Mouse (Mus musculus): ENCODE results near the gene Whrn. TPM values are rescaled to one million over a fixed set of nuclear protein-coding genes. Genes with fewer than 3 reads are reported as not detected.

Whrn gene
- polyA plus RNA-seq, 1 experiment from 2014 or later: 1.1 TPM

DNA sequence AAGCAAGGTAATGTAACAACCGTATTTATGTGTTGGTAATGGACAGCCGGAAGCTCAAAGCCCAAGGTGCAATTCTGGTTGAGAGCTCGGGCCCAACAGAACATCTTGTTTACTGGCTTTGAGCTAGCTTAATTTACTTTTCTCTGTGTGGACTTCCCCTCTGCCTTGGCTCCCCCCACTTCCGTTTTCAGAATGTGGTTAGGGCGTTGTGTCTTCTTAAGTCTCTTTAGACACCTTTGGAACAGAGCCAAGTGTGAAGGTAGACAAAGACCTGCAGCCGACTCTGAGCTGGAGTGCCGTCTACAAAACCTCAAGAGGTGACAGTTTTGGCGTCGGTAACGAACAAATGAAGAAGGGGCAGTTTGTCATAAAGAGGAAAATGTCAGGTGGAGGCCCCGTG, 110.0 kb downstream of the Whrn start:
- Histone ChIP-seq H3K4me2 (no peak overlapping the region), H3K27me3 (replicated peaks) (no peaks in the 10 kb centered on the region), H3K9ac (no peak overlapping the region), H3K4me3 (no peak overlapping the region), H3K27ac (0 out of 2 replicates have a peak overlapping the region, but pooled peaks have one; percentile 12), H3K36me3 (peaks cover 40% of the 10 kb centered on the region), H3K9me3 (replicated peaks) (no peaks in the 10 kb centered on the region), H3K4me1 (peaks cover 64% of the 10 kb centered on the region)
- ATAC-seq: no peak
- WGBS (ENCODE audit: insufficient replicate concordance): 43% methylated on average over 11 of the region's 11 CpGs

DNA sequence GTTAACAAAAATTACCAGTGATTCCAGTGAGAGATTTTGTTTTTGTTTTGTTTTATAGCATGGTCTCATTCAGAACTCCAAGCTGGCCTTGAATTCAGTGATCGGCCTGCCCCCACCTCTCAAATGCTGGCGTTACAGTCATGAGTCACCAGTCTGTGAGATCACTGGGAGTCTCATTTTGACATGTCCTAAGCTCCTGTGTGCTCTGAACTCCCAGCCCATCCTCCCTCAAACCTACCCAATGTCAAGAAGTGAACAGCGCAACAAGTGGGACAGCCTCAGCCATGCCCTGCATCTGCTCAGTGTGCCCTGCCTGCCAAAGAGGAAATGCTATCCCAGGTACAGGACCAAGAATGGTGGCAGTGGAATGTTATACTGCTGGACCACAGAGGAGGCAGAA, 110.5 kb downstream of the Whrn start:
- Histone ChIP-seq H3K4me2 (no peak overlapping the region), H3K36me3 (peaks cover 46% of the 10 kb centered on the region), H3K27me3 (replicated peaks) (no peaks in the 10 kb centered on the region), H3K4me1 (peaks cover 59% of the 10 kb centered on the region), H3K9me3 (replicated peaks) (no peaks in the 10 kb centered on the region), H3K27ac (0 out of 2 replicates have a peak overlapping the region, but pooled peaks have one; percentile 12), H3K4me3 (no peak overlapping the region), H3K9ac (no peak overlapping the region)
- ATAC-seq: no peak
- 84% methylated on average over 3 of the region's 3 CpGs for WGBS (ENCODE audit: insufficient replicate concordance)

DNA sequence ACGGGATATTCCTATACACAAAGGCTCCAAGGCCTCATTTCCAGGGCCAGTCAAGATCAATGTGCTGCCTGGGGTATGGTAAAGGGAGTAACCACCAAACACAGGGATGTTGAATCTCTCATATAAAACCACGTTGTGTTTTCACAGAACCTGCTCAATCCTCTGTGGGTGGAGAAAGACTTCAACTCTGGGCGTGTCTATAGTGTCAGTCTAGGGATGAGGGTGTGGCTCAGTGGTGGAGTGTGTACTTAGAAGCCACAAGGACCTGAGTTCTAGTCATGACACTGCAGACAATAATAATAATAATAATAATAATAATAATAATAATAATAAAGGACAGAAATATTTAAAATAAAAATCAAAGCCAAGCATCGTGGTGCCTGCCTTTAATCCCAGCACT, 111.5 kb downstream of the Whrn start:
- H3K4me2 ChIP-seq: no peak overlapping the region
- 85% methylated on average over 4 of the region's 4 CpGs for WGBS (ENCODE audit: insufficient replicate concordance)
- H3K27me3 ChIP-seq (replicated peaks): no peaks in the 10 kb centered on the region
- no peak overlapping the region for H3K9ac ChIP-seq
- no peaks in the 10 kb centered on the region for H3K9me3 ChIP-seq (replicated peaks)
- H3K27ac ChIP-seq: peak overlapping the region; percentile 83
- H3K36me3 ChIP-seq: peaks cover 56% of the 10 kb centered on the region
- no peak overlapping the region for H3K4me3 ChIP-seq
- peaks cover 49% of the 10 kb centered on the region for H3K4me1 ChIP-seq
- ATAC-seq: peak; percentile 65

DNA sequence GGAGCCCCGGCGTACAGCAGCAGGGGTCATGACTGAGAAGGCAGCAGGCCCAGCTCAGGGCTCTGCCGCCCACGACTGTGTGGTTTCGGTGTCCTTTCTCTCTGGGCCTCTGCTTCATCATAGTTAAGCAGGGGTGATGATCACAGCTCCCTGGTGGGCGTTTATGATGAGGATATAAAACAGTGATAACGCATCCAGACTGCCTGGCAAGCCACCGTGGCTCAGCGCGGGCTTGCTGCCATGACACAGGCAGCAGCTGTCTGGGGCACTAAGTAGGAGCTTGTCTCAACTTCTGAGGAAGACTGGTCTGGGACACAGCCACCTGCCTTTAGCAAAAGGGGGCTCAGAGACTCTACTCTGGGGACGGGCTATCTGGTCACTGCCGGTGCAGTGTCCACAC, 112.3 kb downstream of the Whrn start:
- no peaks in the 10 kb centered on the region for H3K9me3 ChIP-seq (replicated peaks)
- H3K9ac ChIP-seq: peak overlapping the region; percentile 29; the same call in 1 of the 2 replicates
- peak overlapping the region; percentile 83 for H3K27ac ChIP-seq
- H3K4me2 ChIP-seq: peak overlapping the region; percentile 49
- H3K4me1 ChIP-seq: peaks cover 43% of the 10 kb centered on the region
- no peaks in the 10 kb centered on the region for H3K27me3 ChIP-seq (replicated peaks)
- H3K4me3 ChIP-seq: no peak overlapping the region
- WGBS (ENCODE audit: insufficient replicate concordance): 70% methylated on average over 12 of the region's 12 CpGs
- H3K36me3 ChIP-seq: peaks cover 64% of the 10 kb centered on the region
- peak; percentile 34 for ATAC-seq

DNA sequence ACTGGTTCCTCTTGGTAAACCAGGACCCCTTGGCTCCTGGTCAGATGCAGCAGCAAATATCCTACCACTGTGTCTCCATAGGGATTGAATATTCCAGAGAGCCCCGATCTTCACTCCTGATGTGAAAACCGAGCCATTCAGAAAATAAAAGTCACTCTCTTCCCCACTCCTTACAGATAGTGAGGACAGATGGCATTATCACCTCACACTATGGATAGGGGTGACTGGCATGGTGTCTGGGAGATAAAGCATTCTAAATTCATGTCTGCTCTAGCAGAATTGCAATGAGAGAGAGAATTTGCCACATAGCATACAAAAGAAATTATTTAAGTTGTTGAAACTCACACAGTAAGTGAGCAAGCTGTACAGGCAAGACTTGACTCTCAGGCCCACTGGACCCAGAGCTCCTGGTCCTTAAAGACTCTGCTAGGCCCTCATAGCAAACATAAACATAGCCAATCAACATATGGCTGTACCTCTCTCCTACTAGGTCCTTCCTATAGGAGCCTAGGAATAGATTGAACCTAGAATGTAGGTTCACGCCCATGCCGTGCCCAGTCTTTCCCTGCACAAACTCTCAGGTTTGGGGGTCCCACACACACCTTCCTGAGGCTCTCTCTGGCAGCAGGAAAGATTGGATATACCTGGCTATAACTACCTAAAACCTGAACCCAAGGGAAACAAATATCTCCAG, 113.0 kb downstream of the Whrn start:
- peak overlapping the region; percentile 49 for H3K4me2 ChIP-seq
- H3K36me3 ChIP-seq: peaks cover 66% of the 10 kb centered on the region
- no peaks in the 10 kb centered on the region for H3K27me3 ChIP-seq (replicated peaks)
- peak; percentile 85 for ATAC-seq
- peaks cover 43% of the 10 kb centered on the region for H3K4me1 ChIP-seq
- H3K9ac ChIP-seq: peak overlapping the region; percentile 47; the same call in 1 of the 2 replicates
- WGBS (ENCODE audit: insufficient replicate concordance): 44% methylated on average over 4 of the region's 4 CpGs
- H3K27ac ChIP-seq: peak overlapping the region; percentile 83
- no peak overlapping the region for H3K4me3 ChIP-seq
- H3K9me3 ChIP-seq (replicated peaks): no peaks in the 10 kb centered on the region

DNA sequence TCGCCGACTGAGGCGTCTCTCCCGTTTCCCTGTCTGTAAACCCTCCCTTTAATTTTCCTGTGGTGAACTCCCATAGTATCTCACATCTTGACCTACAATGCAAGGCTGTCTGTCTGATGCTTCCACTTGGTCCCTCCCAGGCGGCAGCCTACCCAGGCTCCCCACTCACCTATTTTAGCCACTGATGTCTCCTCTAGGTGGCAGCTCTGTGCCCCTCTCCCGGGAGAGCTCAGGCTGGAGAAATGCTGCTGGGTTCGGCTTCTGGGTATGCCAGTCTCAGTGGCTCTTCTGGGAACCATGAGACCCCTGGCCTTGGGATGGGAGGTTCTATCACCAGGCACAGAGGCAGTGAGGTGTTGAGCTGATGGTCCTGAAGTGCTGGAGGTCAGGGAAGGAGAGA, 118.3 kb downstream of the Whrn start:
- Histone ChIP-seq H3K4me3 (no peak overlapping the region), H3K27me3 (replicated peaks) (no peaks in the 10 kb centered on the region), H3K4me1 (peaks cover 50% of the 10 kb centered on the region), H3K36me3 (peaks cover 86% of the 10 kb centered on the region), H3K27ac (no peak overlapping the region), H3K4me2 (no peak overlapping the region), H3K9me3 (replicated peaks) (no peaks in the 10 kb centered on the region), H3K9ac (no peak overlapping the region; the same call in 1 of the 2 replicates)
- ATAC-seq: no peak
- WGBS (ENCODE audit: insufficient replicate concordance): 70% methylated on average over 7 of the region's 7 CpGs

DNA sequence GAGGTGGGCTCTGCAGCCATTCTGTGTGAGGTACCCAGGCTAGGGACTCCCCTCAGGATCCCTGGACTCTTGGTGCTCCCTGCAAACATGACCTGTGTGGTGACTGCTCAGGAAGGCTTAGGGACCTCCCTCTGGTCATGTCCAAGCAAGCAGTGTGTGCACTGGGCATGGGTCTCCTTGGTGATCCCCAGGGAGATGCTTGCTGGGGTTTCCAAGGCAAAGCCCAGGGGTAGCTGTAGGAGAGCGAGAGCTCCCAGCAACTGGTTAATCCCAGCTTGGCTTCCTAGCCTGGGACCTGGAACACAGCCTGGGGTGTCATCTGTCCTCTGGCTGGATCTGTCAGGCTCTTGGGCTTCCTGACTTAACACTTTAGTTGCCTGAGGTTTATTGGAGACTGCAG, 120.4 kb downstream of the Whrn start:
- peaks cover 79% of the 10 kb centered on the region for H3K36me3 ChIP-seq
- WGBS (ENCODE audit: insufficient replicate concordance): 100% methylated on average over 1 of the region's 1 CpGs
- H3K4me3 ChIP-seq: no peak overlapping the region
- H3K27ac ChIP-seq: peak overlapping the region; percentile 98
- H3K4me1 ChIP-seq: peaks cover 51% of the 10 kb centered on the region
- no peaks in the 10 kb centered on the region for H3K27me3 ChIP-seq (replicated peaks)
- no peak for ATAC-seq
- peak overlapping the region; percentile 59 for H3K4me2 ChIP-seq
- H3K9ac ChIP-seq: peak overlapping the region; percentile 47
- no peaks in the 10 kb centered on the region for H3K9me3 ChIP-seq (replicated peaks)

DNA sequence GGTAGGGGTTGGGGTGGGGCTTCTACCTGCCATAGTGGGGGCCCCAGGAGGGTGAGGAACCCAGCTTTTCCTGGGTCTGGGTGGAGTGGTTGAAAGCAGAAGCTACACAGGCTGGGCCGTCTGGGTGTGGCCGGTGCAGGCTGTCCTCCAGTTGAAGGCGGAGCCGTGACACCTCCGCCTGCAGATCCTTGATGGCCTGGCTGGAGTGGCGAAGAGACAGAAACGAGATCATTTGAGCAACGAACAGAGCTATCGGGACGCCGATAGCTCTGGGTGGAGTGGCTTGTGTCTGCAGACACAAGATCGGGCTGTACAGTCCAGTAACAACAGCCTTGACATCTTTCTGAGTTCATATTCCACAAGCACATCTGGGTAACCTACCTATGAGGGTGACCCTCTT, 121.5 kb downstream of the Whrn start:
- Histone ChIP-seq H3K27ac (peak overlapping the region; percentile 98), H3K36me3 (peaks cover 79% of the 10 kb centered on the region), H3K27me3 (replicated peaks) (no peaks in the 10 kb centered on the region), H3K4me1 (peaks cover 51% of the 10 kb centered on the region), H3K9me3 (replicated peaks) (no peaks in the 10 kb centered on the region), H3K4me2 (peak overlapping the region; percentile 59), H3K4me3 (0 out of 2 replicates have a peak overlapping the region, but pooled peaks have one; percentile 9), H3K9ac (peak overlapping the region; percentile 55)
- ATAC-seq: peak; percentile 92
- WGBS (ENCODE audit: insufficient replicate concordance): 21% methylated on average over 12 of the region's 12 CpGs

DNA sequence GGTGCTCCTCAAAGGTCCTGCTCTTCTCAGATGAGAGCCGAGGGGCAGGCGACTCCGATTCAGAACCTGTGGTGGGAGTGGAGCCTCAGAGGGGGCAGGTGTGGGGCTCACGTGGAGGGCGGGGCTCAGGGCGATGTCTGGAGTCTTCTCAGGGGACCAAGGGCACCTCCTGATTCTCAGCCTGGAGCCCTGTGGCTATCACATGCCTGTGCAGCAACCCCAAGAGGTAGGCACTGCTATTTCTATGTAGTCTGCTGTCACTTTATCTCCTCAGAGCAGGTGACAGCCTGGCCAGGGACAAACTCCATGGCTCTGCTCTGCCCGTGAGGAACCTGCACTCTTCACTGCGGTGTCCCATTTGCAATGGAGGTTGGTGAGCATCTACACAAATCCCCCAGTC, 122.4 kb downstream of the Whrn start:
- peak; percentile 72 for ATAC-seq
- peak overlapping the region; percentile 98 for H3K27ac ChIP-seq
- no peaks in the 10 kb centered on the region for H3K9me3 ChIP-seq (replicated peaks)
- H3K4me1 ChIP-seq: peaks cover 51% of the 10 kb centered on the region
- no peak overlapping the region for H3K4me3 ChIP-seq
- peaks cover 76% of the 10 kb centered on the region for H3K36me3 ChIP-seq
- peak overlapping the region; percentile 59 for H3K4me2 ChIP-seq
- H3K9ac ChIP-seq: peak overlapping the region; percentile 55
- no peaks in the 10 kb centered on the region for H3K27me3 ChIP-seq (replicated peaks)
- 63% methylated on average over 8 of the region's 8 CpGs for WGBS (ENCODE audit: insufficient replicate concordance)

DNA sequence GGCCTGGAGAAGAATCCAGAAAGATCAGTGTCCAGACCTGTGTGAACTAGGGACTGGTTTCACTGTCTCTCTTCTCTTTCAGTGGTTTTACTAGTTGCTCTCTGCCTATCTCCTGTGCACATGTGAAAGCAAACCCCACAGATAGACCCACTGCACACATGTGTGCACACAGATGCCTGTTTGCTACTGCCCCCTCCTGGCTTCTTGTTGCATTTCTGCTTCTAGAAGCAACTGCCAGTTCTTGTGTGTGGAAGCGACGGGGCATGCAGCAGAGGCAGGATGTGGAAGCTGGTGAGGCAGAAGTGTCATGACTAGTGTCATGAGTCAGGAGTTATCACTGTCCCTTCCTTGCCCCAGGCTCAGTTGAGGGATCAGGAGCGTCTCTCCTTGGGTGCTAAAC, 123.9 kb downstream of the Whrn start:
- H3K4me2 ChIP-seq: no peak overlapping the region
- no peaks in the 10 kb centered on the region for H3K27me3 ChIP-seq (replicated peaks)
- 38% methylated on average over 3 of the region's 3 CpGs for WGBS (ENCODE audit: insufficient replicate concordance)
- H3K27ac ChIP-seq: peak overlapping the region; percentile 39; the same call in 1 of the 2 replicates
- H3K9ac ChIP-seq: no peak overlapping the region
- no peak overlapping the region for H3K4me3 ChIP-seq
- H3K4me1 ChIP-seq: peaks cover 51% of the 10 kb centered on the region
- no peaks in the 10 kb centered on the region for H3K9me3 ChIP-seq (replicated peaks)
- H3K36me3 ChIP-seq: peaks cover 68% of the 10 kb centered on the region
- ATAC-seq: no peak

DNA sequence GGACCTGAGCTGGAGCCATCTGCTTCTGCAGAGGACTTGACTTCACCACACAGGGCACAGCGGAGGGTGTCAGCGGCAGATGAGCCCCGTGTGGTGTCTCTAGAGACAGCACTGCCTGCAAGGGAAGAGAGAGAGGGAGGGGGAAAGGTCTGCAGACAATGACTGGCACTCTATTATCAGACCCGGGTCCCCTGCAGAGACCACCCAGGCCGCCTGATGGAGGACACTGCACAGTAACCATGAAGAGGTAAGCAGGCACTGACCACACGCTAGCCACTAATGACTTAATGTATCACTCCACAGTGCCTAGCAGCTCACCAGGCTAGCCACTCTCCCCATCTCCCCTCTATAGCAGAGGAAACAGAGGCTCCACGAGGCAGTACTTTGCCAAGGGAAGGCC, 124.9 kb downstream of the Whrn start:
- Histone ChIP-seq H3K9ac (no peak overlapping the region), H3K27me3 (replicated peaks) (no peaks in the 10 kb centered on the region), H3K4me3 (no peak overlapping the region), H3K4me2 (no peak overlapping the region), H3K36me3 (peaks cover 58% of the 10 kb centered on the region), H3K27ac (0 out of 2 replicates have a peak overlapping the region, but pooled peaks have one; percentile 18), H3K4me1 (peaks cover 44% of the 10 kb centered on the region), H3K9me3 (replicated peaks) (no peaks in the 10 kb centered on the region)
- WGBS (ENCODE audit: insufficient replicate concordance): 63% methylated on average over 7 of the region's 7 CpGs
- no peak for ATAC-seq

DNA sequence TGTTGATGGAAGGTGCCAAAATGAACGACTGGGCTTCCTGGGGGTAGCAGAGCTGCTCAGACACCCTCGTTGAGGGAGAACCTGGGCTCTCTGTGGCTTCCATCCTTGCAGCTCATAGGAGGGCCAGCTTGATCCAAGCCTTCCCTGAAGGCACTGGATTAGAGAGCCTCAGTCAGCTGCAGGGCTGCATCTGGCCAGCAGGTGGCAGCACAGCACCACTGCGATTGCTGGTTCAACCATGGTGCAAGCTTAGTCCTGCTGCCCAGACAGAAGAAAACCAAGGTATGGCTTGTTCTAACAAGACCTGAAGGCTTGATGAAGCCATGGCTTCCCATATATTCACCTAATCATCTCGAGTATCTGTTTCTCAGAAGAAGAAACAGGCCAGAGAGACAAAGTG, 127.2 kb downstream of the Whrn start:
- H3K4me2 ChIP-seq: no peak overlapping the region
- 10% methylated on average over 4 of the region's 4 CpGs for WGBS (ENCODE audit: insufficient replicate concordance)
- peaks cover 40% of the 10 kb centered on the region for H3K36me3 ChIP-seq
- H3K4me3 ChIP-seq: no peak overlapping the region
- H3K4me1 ChIP-seq: peaks cover 21% of the 10 kb centered on the region
- H3K27ac ChIP-seq: no peak overlapping the region
- ATAC-seq: no peak; the same call in 1 of the 2 replicates
- no peak overlapping the region for H3K9ac ChIP-seq
- no peaks in the 10 kb centered on the region for H3K27me3 ChIP-seq (replicated peaks)
- H3K9me3 ChIP-seq (replicated peaks): no peaks in the 10 kb centered on the region

All from liver, embryonic 12.5 days (tissue).